Mouse (Mus musculus) C2C12 (cell line): Measurements from ENCODE around the gene Mertk.

Experiments used
- CEBPB ChIP-seq: IDR thresholded peaks from one replicate; pipeline ENCODE4 v1.6.1; 2011; ENCODE audit warnings: low read depth, mild to moderate bottlenecking, control low read depth, moderate library complexity
- CTCF ChIP-seq: IDR thresholded peaks from one replicate; pipeline ENCODE4 v1.5.1; 2011; ENCODE audit not compliant: control insufficient read depth, insufficient read depth, insufficient read length
- MAX ChIP-seq: IDR thresholded peaks from one replicate; pipeline ENCODE4 v1.6.1; 2011; ENCODE audit warnings: mild to moderate bottlenecking, control low read depth
- MYOD1 ChIP-seq: IDR thresholded peaks from one replicate; pipeline ENCODE4 v1.6.1; 2011; ENCODE audit warnings: low read depth; ENCODE audit not compliant: control insufficient read depth, insufficient read length
- USF1 ChIP-seq: IDR thresholded peaks from one replicate; pipeline ENCODE4 v1.6.1; 2011; ENCODE audit warnings: low read depth, mild to moderate bottlenecking, control low read depth, moderate library complexity

- no peak for TF ChIP-seq CTCF
- TF ChIP-seq CEBPB: no peak
- no peak for TF ChIP-seq MYOD1
- no peak for TF ChIP-seq USF1
- no peak for TF ChIP-seq MAX
Measured at GRCm38 (mm10) chr2:128694548-128694947, 4.2 kb upstream of the Mertk start.
